Mouse (Mus musculus): ENCODE measurements around the gene Slc26a3. TPM values are rescaled to one million over a fixed set of nuclear protein-coding genes. Genes with fewer than 3 reads are reported as not detected.
A peak's percentile ranks its signal among the peaks of the same experiment; 100 is the strongest.

Gene Slc26a3
- polyA plus RNA-seq (2015; fragmentation: Nextera tagmentation; extraction: Ambion mirVana) = not detected in 2 replicates

- Histone ChIP-seq H3K36me3 (no peaks in the 10 kb centered on the region), H3K4me2 (no peak within 1 kb of the TSS), H3K27ac (no peak within 1 kb of the TSS), H3K4me1 (no peaks in the 10 kb centered on the region), H3K27me3 (no peaks in the 10 kb centered on the region), H3K9ac (no peak within 1 kb of the TSS), H3K4me3 (no peak within 1 kb of the TSS), H3K9me3 (no peaks in the 10 kb centered on the region)
- 88% methylated on average over 3 of the region's 3 CpGs for whole genome bisulfite sequencing
- no peak for ATAC-seq (ENCODE audit: insufficient number of reproducible peaks, insufficient read depth, low FRiP score, low TSS enrichment, low read depth)
Observed at GRCm38 (mm10) chr12:31390571-31390970, at the start of gene Slc26a3. Gene Slc26a3, plus strand, starts transcription at chr12:31390871.

- Histone ChIP-seq H3K4me1 (peaks cover 9% of the 10 kb centered on the region), H3K36me3 (peaks cover 19% of the 10 kb centered on the region), H3K4me2 (peak overlapping the region; percentile 82), H3K27me3 (no peaks in the 10 kb centered on the region), H3K4me3 (peak overlapping the region; percentile 99), H3K9ac (peak overlapping the region; percentile 97), H3K9me3 (no peaks in the 10 kb centered on the region), H3K27ac (peak overlapping the region; percentile 81; the same call in 1 of the 2 replicates)
- ATAC-seq (ENCODE audit: insufficient number of reproducible peaks, insufficient read depth, low FRiP score, low TSS enrichment, low read depth) = 0 out of 2 replicates have a peak, but pooled peaks have one; percentile 20
- WGBS = 25% methylated on average over 15 of the region's 15 CpGs
Observed at GRCm38 (mm10) chr12:31350191-31350943, 40.3 kb upstream of the Slc26a3 start.

GRCm38 (mm10) chr12:31350944-31351928 is 39.4 kb upstream of the Slc26a3 start, which contains the start of gene Dld:
Gene Dld, minus strand, starts transcription at chr12:31351453.
- peak; percentile 97 for ATAC-seq (ENCODE audit: insufficient number of reproducible peaks, insufficient read depth, low FRiP score, low TSS enrichment, low read depth)
- H3K27ac ChIP-seq = peak within 1 kb of the TSS; percentile 81
- H3K9ac ChIP-seq = peak within 1 kb of the TSS; percentile 97
- peaks cover 19% of the 10 kb centered on the region for H3K36me3 ChIP-seq
- WGBS = 5% methylated on average over 64 of the region's 66 CpGs
- peak within 1 kb of the TSS; percentile 99 for H3K4me3 ChIP-seq
- H3K4me2 ChIP-seq = peak within 1 kb of the TSS; percentile 82
- H3K27me3 ChIP-seq = no peaks in the 10 kb centered on the region
- H3K4me1 ChIP-seq = peaks cover 9% of the 10 kb centered on the region
- H3K9me3 ChIP-seq = no peaks in the 10 kb centered on the region

GRCm38 (mm10) chr12:31366428-31366827 is 24.2 kb upstream of the Slc26a3 start:
- H3K9ac ChIP-seq = no peak overlapping the region
- H3K36me3 ChIP-seq = no peaks in the 10 kb centered on the region
- no peak overlapping the region for H3K4me3 ChIP-seq
- no peak overlapping the region for H3K27ac ChIP-seq
- 64% methylated on average over 3 of the region's 3 CpGs for WGBS
- no peaks in the 10 kb centered on the region for H3K27me3 ChIP-seq
- no peak for ATAC-seq (ENCODE audit: insufficient number of reproducible peaks, insufficient read depth, low FRiP score, low TSS enrichment, low read depth)
- no peaks in the 10 kb centered on the region for H3K4me1 ChIP-seq
- no peak overlapping the region for H3K4me2 ChIP-seq
- H3K9me3 ChIP-seq = no peaks in the 10 kb centered on the region

GRCm38 (mm10) chr12:31367721-31368120 is 22.9 kb upstream of the Slc26a3 start:
- Histone ChIP-seq H3K36me3 (no peaks in the 10 kb centered on the region), H3K9ac (no peak overlapping the region), H3K4me1 (no peaks in the 10 kb centered on the region), H3K27me3 (no peaks in the 10 kb centered on the region), H3K27ac (no peak overlapping the region), H3K4me3 (no peak overlapping the region), H3K9me3 (no peaks in the 10 kb centered on the region), H3K4me2 (no peak overlapping the region)
- no peak for ATAC-seq (ENCODE audit: insufficient number of reproducible peaks, insufficient read depth, low FRiP score, low TSS enrichment, low read depth)
- WGBS = 81% methylated on average over 5 of the region's 5 CpGs

- H3K4me3 ChIP-seq = no peak overlapping the region
- H3K4me2 ChIP-seq = no peak overlapping the region
- no peaks in the 10 kb centered on the region for H3K27me3 ChIP-seq
- no peak overlapping the region for H3K9ac ChIP-seq
- no peaks in the 10 kb centered on the region for H3K9me3 ChIP-seq
- ATAC-seq (ENCODE audit: insufficient number of reproducible peaks, insufficient read depth, low FRiP score, low TSS enrichment, low read depth) = no peak
- H3K27ac ChIP-seq = no peak overlapping the region
- 91% methylated on average over 1 of the region's 1 CpGs for WGBS
- H3K36me3 ChIP-seq = no peaks in the 10 kb centered on the region
- H3K4me1 ChIP-seq = no peaks in the 10 kb centered on the region
Observed at GRCm38 (mm10) chr12:31369118-31369517, 21.6 kb upstream of the Slc26a3 start.

- no peak overlapping the region for H3K27ac ChIP-seq
- ATAC-seq (ENCODE audit: insufficient number of reproducible peaks, insufficient read depth, low FRiP score, low TSS enrichment, low read depth) = no peak
Observed at GRCm38 (mm10) chr12:31369656-31370055, 21.0 kb upstream of the Slc26a3 start.

GRCm38 (mm10) chr12:31374603-31375282 is 15.9 kb upstream of the Slc26a3 start:
- Histone ChIP-seq H3K9me3 (no peaks in the 10 kb centered on the region), H3K4me3 (no peak overlapping the region), H3K27ac (no peak overlapping the region), H3K4me2 (peak overlapping the region; percentile 39), H3K4me1 (peaks cover 18% of the 10 kb centered on the region), H3K9ac (no peak overlapping the region), H3K36me3 (no peaks in the 10 kb centered on the region), H3K27me3 (no peaks in the 10 kb centered on the region)
- ATAC-seq (ENCODE audit: insufficient number of reproducible peaks, insufficient read depth, low FRiP score, low TSS enrichment, low read depth) = no peak
- 34% methylated on average over 9 of the region's 9 CpGs for WGBS

More at GRCm38 (mm10) chr12:31369656-31370055, 21.0 kb upstream of the Slc26a3 start:
- Histone ChIP-seq H3K9ac (no peak overlapping the region), H3K4me2 (no peak overlapping the region), H3K36me3 (no peaks in the 10 kb centered on the region), H3K4me1 (0 out of 2 replicates have a peak, but pooled peaks cover 1% of the 10 kb centered on the region), H3K27me3 (no peaks in the 10 kb centered on the region), H3K4me3 (no peak overlapping the region), H3K9me3 (no peaks in the 10 kb centered on the region)
- WGBS = 83% methylated on average over 7 of the region's 7 CpGs

- 42% methylated on average over 4 of the region's 4 CpGs for WGBS
- H3K27ac ChIP-seq = no peak overlapping the region
- no peak for ATAC-seq (ENCODE audit: insufficient number of reproducible peaks, insufficient read depth, low FRiP score, low TSS enrichment, low read depth)
Observed at GRCm38 (mm10) chr12:31375283-31375615, 15.4 kb upstream of the Slc26a3 start.

GRCm38 (mm10) chr12:31376326-31376950 is 14.2 kb upstream of the Slc26a3 start:
- Histone ChIP-seq H3K36me3 (no peaks in the 10 kb centered on the region), H3K27ac (no peak overlapping the region), H3K4me2 (peak overlapping the region; percentile 58), H3K4me3 (peak overlapping the region; percentile 33), H3K27me3 (no peaks in the 10 kb centered on the region), H3K9me3 (no peaks in the 10 kb centered on the region), H3K4me1 (peaks cover 18% of the 10 kb centered on the region), H3K9ac (peak overlapping the region; percentile 49)
- ATAC-seq (ENCODE audit: insufficient number of reproducible peaks, insufficient read depth, low FRiP score, low TSS enrichment, low read depth) = no peak
- WGBS = 6% methylated on average over 13 of the region's 13 CpGs

More at GRCm38 (mm10) chr12:31375283-31375615, 15.4 kb upstream of the Slc26a3 start:
- Histone ChIP-seq H3K9me3 (no peaks in the 10 kb centered on the region), H3K9ac (no peak overlapping the region), H3K27me3 (no peaks in the 10 kb centered on the region), H3K4me3 (no peak overlapping the region), H3K36me3 (no peaks in the 10 kb centered on the region), H3K4me1 (peaks cover 18% of the 10 kb centered on the region), H3K4me2 (no peak overlapping the region)

- WGBS = 79% methylated on average over 11 of the region's 11 CpGs
- H3K4me2 ChIP-seq = 0 out of 2 replicates have a peak overlapping the region, but pooled peaks have one; percentile 58
- H3K36me3 ChIP-seq = no peaks in the 10 kb centered on the region
- no peak overlapping the region for H3K9ac ChIP-seq
- no peak for ATAC-seq (ENCODE audit: insufficient number of reproducible peaks, insufficient read depth, low FRiP score, low TSS enrichment, low read depth)
- H3K27ac ChIP-seq = no peak overlapping the region
- no peak overlapping the region for H3K4me3 ChIP-seq
- H3K27me3 ChIP-seq = no peaks in the 10 kb centered on the region
- H3K4me1 ChIP-seq = peaks cover 18% of the 10 kb centered on the region
- no peaks in the 10 kb centered on the region for H3K9me3 ChIP-seq
Observed at GRCm38 (mm10) chr12:31377241-31377640, 13.4 kb upstream of the Slc26a3 start.

Data from embryonic facial prominence, embryonic 13.5 days (tissue).